Mouse (Mus musculus): ENCODE results near the gene Rhog. TPM values are rescaled to one million over a fixed set of nuclear protein-coding genes. Genes with fewer than 3 reads are reported as not detected.

Gene Rhog
- total and polyA plus RNA-seq, 3 experiments: 12.2 to 118 (median 22.7) TPM

DNA sequence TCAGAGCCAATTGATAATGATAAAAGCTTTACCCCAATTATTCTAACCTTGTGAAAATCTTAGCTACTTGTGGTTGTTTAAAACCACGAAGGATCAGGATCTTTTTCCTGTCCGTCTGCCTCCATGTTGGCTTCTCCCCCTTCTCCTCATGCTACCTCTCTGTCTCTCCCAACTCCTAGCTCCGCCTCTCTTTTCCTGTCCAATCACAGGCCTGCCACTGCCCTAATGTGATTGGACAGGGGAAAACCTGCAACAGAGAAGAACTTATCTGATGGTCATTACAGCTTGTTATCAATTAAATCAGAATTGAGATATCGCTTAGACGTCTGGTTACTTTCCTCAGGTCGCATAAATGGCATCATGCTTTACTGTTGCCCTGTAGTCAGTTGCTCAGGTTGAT, 33.6 kb upstream of the Rhog start:
- DNase-seq (ENCODE audit: extremely low read depth): no peak
- dilution Hi-C loops (cut with MboI; ENCODE audit: extremely low pct_ligation_motif_present, extremely low pct_unique_long_range_greater_than_20kb, low sequenced_read_pairs): no loop called here
- no peak overlapping the region for H3K4me3 ChIP-seq (replicated peaks in 1 of 3; ENCODE audit: low read depth in 2 of 3, low read length in 2 of 3, poor library complexity in 1 of 3)
- no peaks in the 10 kb centered on the region; a peak in 1 of 4 replicates for H3K4me1 ChIP-seq (ENCODE audit: control insufficient read depth in 1 of 2, insufficient read depth in 2 of 2)
- TF ChIP-seq USF1 (IDR thresholded peaks at IDR 0.05; ENCODE audit: low read depth, low read length): no peak
- no peak for TF ChIP-seq ZC3H11A (IDR thresholded peaks at IDR 0.05; ENCODE audit: low read depth, low read length)
- no peak for TF ChIP-seq CHD1 (IDR thresholded peaks at IDR 0.05; ENCODE audit: low read depth, low read length)
- no peak for TF ChIP-seq MYC (IDR thresholded peaks at IDR 0.05; ENCODE audit: low read depth, low read length)
- TF ChIP-seq CHD2 (IDR thresholded peaks at IDR 0.05; ENCODE audit: low read length): no peak
- no peak for TF ChIP-seq GABPA (IDR thresholded peaks at IDR 0.05; ENCODE audit: insufficient replicate concordance, low read depth, low read length)
- TF ChIP-seq USF2 (conservative IDR thresholded peaks at IDR 0.05; ENCODE audit: low read depth, low read length): no peak
- H3K27ac ChIP-seq (ENCODE audit: insufficient read depth, low read depth): no peak overlapping the region
- in situ Hi-C loops (cut with MboI; ENCODE audit: low pct_ligation_motif_present, low pct_unique_long_range_greater_than_20kb, low sequenced_read_pairs): no loop called here
- H3K9me3 ChIP-seq (replicated peaks; ENCODE audit: low read length): no peaks in the 10 kb centered on the region
- H3K27me3 ChIP-seq (replicated peaks): no peaks in the 10 kb centered on the region
- no peak overlapping the region for H3K4me2 ChIP-seq (ENCODE audit: insufficient read depth, low read depth, poor library complexity, severe bottlenecking)
- no peak overlapping the region for H3K9ac ChIP-seq (ENCODE audit: insufficient read depth, low read depth)
- no peaks in the 10 kb centered on the region for H3K79me2 ChIP-seq (replicated peaks; ENCODE audit: control insufficient read depth, extremely low read depth, insufficient read depth, poor library complexity, severe bottlenecking)
- H3K36me3 ChIP-seq (replicated peaks in 1 of 2; ENCODE audit: control insufficient read depth in 1 of 2, insufficient read depth in 1 of 2, low read length in 1 of 2): no peaks in the 10 kb centered on the region

DNA sequence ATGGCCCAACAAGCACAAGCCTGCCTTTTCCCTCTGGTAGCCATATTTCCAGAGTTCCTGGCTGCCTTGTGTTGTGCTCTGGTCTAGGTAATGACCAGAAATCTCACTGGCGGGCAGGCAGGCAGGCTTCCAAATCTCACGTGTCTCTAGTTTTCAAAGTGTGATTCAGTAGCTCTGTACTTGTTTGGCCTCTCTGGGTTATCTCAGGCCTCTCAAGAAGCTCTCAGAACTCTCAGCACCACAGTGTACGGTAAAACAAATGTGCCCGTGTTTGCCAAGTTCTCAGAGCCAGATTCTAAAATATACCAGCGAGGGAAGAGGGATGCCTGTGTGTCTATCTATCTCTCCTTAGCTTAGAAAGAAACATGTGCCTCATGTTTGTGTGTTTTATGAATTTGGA, 26.4 kb upstream of the Rhog start:
- Histone ChIP-seq H3K36me3 (replicated peaks in 1 of 2; ENCODE audit: control insufficient read depth in 1 of 2, insufficient read depth in 1 of 2, low read length in 1 of 2) (no peaks in the 10 kb centered on the region), H3K9me3 (replicated peaks; ENCODE audit: low read length) (no peaks in the 10 kb centered on the region), H3K79me2 (replicated peaks; ENCODE audit: control insufficient read depth, extremely low read depth, insufficient read depth, poor library complexity, severe bottlenecking) (0 out of 2 replicates have a peak, but pooled peaks cover 2% of the 10 kb centered on the region), H3K4me2 (ENCODE audit: insufficient read depth, low read depth, poor library complexity, severe bottlenecking) (no peak overlapping the region), H3K27ac (ENCODE audit: insufficient read depth, low read depth) (no peak overlapping the region), H3K4me1 (ENCODE audit: control insufficient read depth in 1 of 2, insufficient read depth in 2 of 2) (no peaks in the 10 kb centered on the region), H3K4me3 (replicated peaks in 1 of 3; ENCODE audit: low read depth in 2 of 3, low read length in 2 of 3, poor library complexity in 1 of 3) (no peak overlapping the region), H3K27me3 (replicated peaks) (no peaks in the 10 kb centered on the region), H3K9ac (ENCODE audit: insufficient read depth, low read depth) (no peak overlapping the region)
- TF ChIP-seq ZC3H11A (IDR thresholded peaks at IDR 0.05; ENCODE audit: low read depth, low read length): no peak
- no peak for TF ChIP-seq SIN3A (IDR thresholded peaks at IDR 0.05; ENCODE audit: low read length)
- no peak for TF ChIP-seq ZMIZ1 (IDR thresholded peaks at IDR 0.05; ENCODE audit: low read depth, low read length)
- TF ChIP-seq CTCF (conservative IDR thresholded peaks at IDR 0.05 in 1 of 2, IDR thresholded peaks at IDR 0.05 in 1 of 2; ENCODE audit: low read depth in 2 of 2, low read length in 2 of 2): no peak
- no peak for TF ChIP-seq MAZ (IDR thresholded peaks at IDR 0.05; ENCODE audit: low read depth, low read length)
- no peak for TF ChIP-seq TCF12 (IDR thresholded peaks at IDR 0.05; ENCODE audit: low read depth, low read length)
- TF ChIP-seq HCFC1 (IDR thresholded peaks at IDR 0.05; ENCODE audit: low read depth, low read length): no peak
- no peak for TF ChIP-seq RAD21 (IDR thresholded peaks at IDR 0.05; ENCODE audit: low read depth, low read length)
- TF ChIP-seq POLR2AphosphoS2 (IDR thresholded peaks at IDR 0.05; ENCODE audit: low read depth, low read length): no peak
- no peak for TF ChIP-seq ELF1 (IDR thresholded peaks at IDR 0.05; ENCODE audit: low read depth, low read length)
- no peak for TF ChIP-seq MXI1 (IDR thresholded peaks at IDR 0.05; ENCODE audit: low read depth, low read length)
- no peak for TF ChIP-seq BHLHE40 (IDR thresholded peaks at IDR 0.05; ENCODE audit: low read depth, low read length)
- dilution Hi-C loops (cut with MboI; ENCODE audit: extremely low pct_ligation_motif_present, extremely low pct_unique_long_range_greater_than_20kb, low sequenced_read_pairs): no loop called here
- DNase-seq (ENCODE audit: extremely low read depth): no peak
- in situ Hi-C loops (cut with MboI; ENCODE audit: low pct_ligation_motif_present, low pct_unique_long_range_greater_than_20kb, low sequenced_read_pairs): no loop called here

All from CH12.LX (cell line).